Mouse (Mus musculus) bone marrow, adult 2 months (tissue): ENCODE measurements around the gene Tufm. TPM values are rescaled to one million over a fixed set of nuclear protein-coding genes. Genes with fewer than 3 reads are reported as not detected.
"Not testable (repeated sequence)": the region's sequence is repeated elsewhere in the genome, so short reads cannot be mapped to it uniquely, and the experiment has no call there.

ENCODE experiments used
- H3K27ac ChIP-seq: fragments of 200-500 bp; 2 replicates; pipeline ENCODE4 v1.5.1; 2012; ENCODE audit warnings: low read depth, mild to moderate bottlenecking, control low read depth, inconsistent platforms, low read length; ENCODE audit not compliant: control insufficient read depth, poor library complexity, insufficient read depth
- H3K4me1 ChIP-seq: fragments of 200-500 bp; 2 replicates; pipeline ENCODE4 v1.6.1; 2011; ENCODE audit warnings: low read length; ENCODE audit not compliant: control insufficient read depth, insufficient read depth
- H3K4me3 ChIP-seq: fragments of 200-500 bp; replicated peaks from 2 replicates; pipeline ENCODE3; 2011; ENCODE audit warnings: mild to moderate bottlenecking, low read depth, low read length, control low read depth; ENCODE audit not compliant: control insufficient read depth
- CTCF ChIP-seq: fragments of 200-500 bp; IDR thresholded peaks from 2 replicates; pipeline ENCODE4 v1.5.1; 2011; ENCODE audit warnings: low read length, control low read depth; ENCODE audit not compliant: control insufficient read depth, insufficient read depth
- POLR2A ChIP-seq: fragments of 200-500 bp; IDR thresholded peaks from 2 replicates; pipeline ENCODE4 v1.6.1; 2011; ENCODE audit warnings: low read depth, mild to moderate bottlenecking, control low read depth, low read length, borderline replicate concordance; ENCODE audit not compliant: control insufficient read depth
- WGBS: fragments of 180-500 bp; shearing (Covaris S2); methylation state at CpG from one replicate; pipeline ENCODE4 v1.1.7; 2018; 5-methylcytosine and 5-hydroxymethylcytosine counted together
- polyA plus RNA-seq: library from polyadenylated mRNA; stranded (reverse); fragments of >200 nt; gene quantifications from 2 replicates; pipeline ENCODE4 v1.2.4, GENCODE M21; 2011; ENCODE audit warnings: low replicate concordance; ENCODE audit not compliant: missing spikeins, insufficient read depth, insufficient read length

Tufm gene
- polyA plus RNA-seq, 1 experiment, result 36.3 TPM

GRCm38 (mm10) chr7:126474993-126475581, 12.1 kb upstream of the Tufm start, which contains the start of gene Sh2b1:
Sh2b1 (minus strand) TSS chr7:126475424.
- Histone ChIP-seq H3K27ac (peak within 1 kb of the TSS; percentile 90), H3K4me3 (peak within 1 kb of the TSS; percentile 87), H3K4me1 (peaks cover 9% of the 10 kb centered on the region)
- TF ChIP-seq CTCF (peak; percentile 50; the same call in 1 of the 2 replicates), POLR2A (peak; percentile 69)
- under 1% methylated on average over 53 of the region's 53 CpGs for WGBS

- WGBS, result 18% methylated on average over 5 of the region's 5 CpGs
- Histone ChIP-seq H3K27ac (no peak overlapping the region), H3K4me3 (no peak overlapping the region), H3K4me1 (no peaks in the 10 kb centered on the region)
- no peak for TF ChIP-seq CTCF
- TF ChIP-seq POLR2A, result no peak
Observed at GRCm38 (mm10) chr7:126481699-126482098, 5.5 kb upstream of the Tufm start.

GRCm38 (mm10) chr7:126482392-126482871, 4.7 kb upstream of the Tufm start:
- Histone ChIP-seq H3K27ac (peak overlapping the region; percentile 13; the same call in 1 of the 2 replicates), H3K4me3 (no peak overlapping the region), H3K4me1 (no peaks in the 10 kb centered on the region)
- under 1% methylated on average over 23 of the region's 23 CpGs for WGBS
- TF ChIP-seq CTCF (no peak), POLR2A (peak; percentile 25; the same call in 1 of the 2 replicates)

GRCm38 (mm10) chr7:126487617-126488385, 640 bp downstream of the Tufm start:
- H3K4me1 ChIP-seq, result not testable (repeated sequence)
- 7% methylated on average over 25 of the region's 25 CpGs for WGBS
- peak overlapping the region; percentile 80 for H3K4me3 ChIP-seq
- H3K27ac ChIP-seq, result peak overlapping the region; percentile 75

- TF ChIP-seq POLR2A (no peak), CTCF (no peak)
- Histone ChIP-seq H3K4me3 (no peak overlapping the region), H3K4me1 (no peaks in the 10 kb centered on the region; the same call in 1 of the 2 replicates), H3K27ac (no peak overlapping the region)
- WGBS, result 54% methylated on average over 1 of the region's 1 CpGs
Observed at GRCm38 (mm10) chr7:126491005-126491404, 3.8 kb downstream of the Tufm start.

- Histone ChIP-seq H3K4me1 (no peaks in the 10 kb centered on the region; the same call in 1 of the 2 replicates), H3K4me3 (no peak overlapping the region), H3K27ac (no peak overlapping the region)
- WGBS, result 81% methylated on average over 11 of the region's 11 CpGs
- no peak for TF ChIP-seq POLR2A
Observed at GRCm38 (mm10) chr7:126491973-126492372, 4.8 kb downstream of the Tufm start.

GRCm38 (mm10) chr7:126494120-126494519, 7.0 kb downstream of the Tufm start:
- Histone ChIP-seq H3K27ac (no peak overlapping the region), H3K4me3 (no peak overlapping the region), H3K4me1 (no peaks in the 10 kb centered on the region)
- TF ChIP-seq CTCF (no peak), POLR2A (no peak)
- 91% methylated on average over 6 of the region's 6 CpGs for WGBS

- TF ChIP-seq CTCF (no peak), POLR2A (no peak)
- H3K27ac ChIP-seq, result no peak overlapping the region
- H3K4me1 ChIP-seq, result no peaks in the 10 kb centered on the region
- H3K4me3 ChIP-seq, result no peak overlapping the region
- WGBS, result 88% methylated on average over 5 of the region's 5 CpGs
Observed at GRCm38 (mm10) chr7:126496475-126496874, 9.3 kb downstream of the Tufm start.

GRCm38 (mm10) chr7:126497966-126498365, 10.8 kb downstream of the Tufm start:
- H3K4me1 ChIP-seq, result no peaks in the 10 kb centered on the region
- no peak for TF ChIP-seq POLR2A
- TF ChIP-seq CTCF, result no peak
- H3K27ac ChIP-seq, result no peak overlapping the region
- no peak overlapping the region for H3K4me3 ChIP-seq
- 93% methylated on average over 12 of the region's 12 CpGs for WGBS
